Mouse (Mus musculus) testis, adult 2 months (tissue): ENCODE data around the gene Hsd11b1. TPM values are rescaled to one million over a fixed set of nuclear protein-coding genes. Genes with fewer than 3 reads are reported as not detected.

ENCODE experiments used
- H3K27ac ChIP-seq: fragments of 200-500 bp; 2 replicates; pipeline ENCODE4 v1.5.1; 2012; ENCODE audit warnings: low read depth, low read length; ENCODE audit not compliant: control insufficient read depth, insufficient read depth
- H3K27me3 ChIP-seq: fragments of 200-500 bp; 2 replicates; pipeline ENCODE4 v1.6.1; 2012; ENCODE audit warnings: mild to moderate bottlenecking, low read length, moderate library complexity; ENCODE audit not compliant: control insufficient read depth, insufficient read depth
- H3K36me3 ChIP-seq: fragments of 200-500 bp; 2 replicates; pipeline ENCODE4 v1.6.1; 2012; ENCODE audit warnings: mild to moderate bottlenecking, low read length; ENCODE audit not compliant: control insufficient read depth, insufficient read depth
- H3K4me1 ChIP-seq: fragments of 200-500 bp; 2 replicates; pipeline ENCODE4 v1.6.1; 2012; ENCODE audit warnings: low read length; ENCODE audit not compliant: control insufficient read depth, insufficient read depth
- H3K4me3 ChIP-seq: fragments of 200-500 bp; 2 replicates; pipeline ENCODE4 v1.5.1; 2012; ENCODE audit warnings: low read depth, mild to moderate bottlenecking, low read length, moderate library complexity, mixed read lengths; ENCODE audit not compliant: control insufficient read depth
- CTCF ChIP-seq: fragments of 200-500 bp; IDR thresholded peaks from 2 replicates; pipeline ENCODE4 v1.5.1; 2012; ENCODE audit warnings: low read depth, mild to moderate bottlenecking, inconsistent platforms, low read length, moderate library complexity; ENCODE audit not compliant: control insufficient read depth, insufficient read depth, insufficient replicate concordance
- POLR2A ChIP-seq: fragments of 200-500 bp; IDR thresholded peaks from 2 replicates; pipeline ENCODE4 v1.6.1; 2012; ENCODE audit warnings: low read depth, mild to moderate bottlenecking, inconsistent platforms, low read length, moderate library complexity; ENCODE audit not compliant: control insufficient read depth
- polyA plus RNA-seq: library from polyadenylated mRNA; depleted of rRNA; stranded (reverse); fragments of >200 nt; gene quantifications from 2 replicates; pipeline ENCODE4 v1.2.3, GENCODE M21; 2012

The Hsd11b1 gene
- polyA plus RNA-seq, 1 experiment: 0.67 TPM

GRCm38 (mm10) chr1:193226724-193227522 lies 37.0 kb downstream of the Hsd11b1 start:
- Histone ChIP-seq H3K4me1 (no peaks in the 10 kb centered on the region), H3K27me3 (no peaks in the 10 kb centered on the region), H3K27ac (no peak overlapping the region), H3K36me3 (no peaks in the 10 kb centered on the region), H3K4me3 (no peak overlapping the region)
- no peak for TF ChIP-seq CTCF
- no peak for TF ChIP-seq POLR2A

DNA sequence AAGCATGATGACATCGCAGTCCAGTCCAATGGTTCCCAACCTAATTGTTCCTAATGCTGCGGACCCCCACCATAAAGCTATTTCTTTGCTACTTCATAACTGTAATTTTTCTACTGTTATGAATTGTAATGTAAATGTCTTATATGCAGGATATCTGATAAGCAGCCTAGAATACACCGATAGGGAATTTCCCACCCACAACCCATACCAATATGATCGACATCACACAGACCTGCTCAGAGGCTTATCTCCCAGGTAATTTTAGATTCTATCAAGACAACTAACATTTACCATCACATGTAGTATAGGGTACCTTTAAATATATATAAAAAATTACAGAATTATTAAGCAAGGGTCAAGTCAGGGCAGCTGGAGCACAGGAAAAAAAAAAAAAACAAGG lies 37.8 kb downstream of the Hsd11b1 start:
- no peaks in the 10 kb centered on the region for H3K4me1 ChIP-seq
- no peak overlapping the region for H3K4me3 ChIP-seq
- H3K36me3 ChIP-seq: no peaks in the 10 kb centered on the region
- no peaks in the 10 kb centered on the region for H3K27me3 ChIP-seq
- no peak overlapping the region for H3K27ac ChIP-seq
- TF ChIP-seq CTCF: no peak
- TF ChIP-seq POLR2A: no peak

- TF ChIP-seq CTCF (no peak), POLR2A (no peak)
- H3K4me3 ChIP-seq: no peak overlapping the region
- no peaks in the 10 kb centered on the region for H3K36me3 ChIP-seq
- H3K4me1 ChIP-seq: no peaks in the 10 kb centered on the region
- no peak overlapping the region for H3K27ac ChIP-seq
- H3K27me3 ChIP-seq: no peaks in the 10 kb centered on the region
Observed at GRCm38 (mm10) chr1:193225531-193225930, 38.3 kb downstream of the Hsd11b1 start.

- no peak for TF ChIP-seq POLR2A
- no peak for TF ChIP-seq CTCF
- Histone ChIP-seq H3K4me3 (no peak overlapping the region), H3K27me3 (no peaks in the 10 kb centered on the region), H3K27ac (no peak overlapping the region), H3K4me1 (no peaks in the 10 kb centered on the region), H3K36me3 (no peaks in the 10 kb centered on the region)
Observed at GRCm38 (mm10) chr1:193220408-193220807, 43.5 kb downstream of the Hsd11b1 start.

DNA sequence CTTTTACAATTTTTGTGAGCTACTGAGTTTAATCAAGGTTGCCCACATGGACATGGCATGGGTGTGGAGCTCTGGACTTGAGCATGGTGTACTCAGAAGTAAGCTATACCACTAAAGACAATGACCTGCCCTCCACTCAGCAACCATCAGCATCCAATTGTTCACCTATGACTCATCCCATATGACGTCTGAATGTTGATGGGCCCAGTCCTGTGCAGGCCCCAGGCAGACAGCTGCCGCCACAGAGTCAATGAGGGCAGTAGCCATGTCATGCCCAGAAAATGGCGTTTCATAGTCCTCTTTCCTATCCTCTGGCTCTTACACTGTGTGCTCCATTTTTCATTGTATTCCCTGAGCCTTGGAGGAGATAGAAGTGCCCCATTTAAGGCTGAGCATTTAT lies 47.9 kb downstream of the Hsd11b1 start:
- H3K36me3 ChIP-seq: no peaks in the 10 kb centered on the region
- H3K27ac ChIP-seq: no peak overlapping the region
- no peak overlapping the region for H3K4me3 ChIP-seq
- no peak for TF ChIP-seq CTCF
- no peak for TF ChIP-seq POLR2A
- H3K4me1 ChIP-seq: no peaks in the 10 kb centered on the region
- no peaks in the 10 kb centered on the region for H3K27me3 ChIP-seq

DNA sequence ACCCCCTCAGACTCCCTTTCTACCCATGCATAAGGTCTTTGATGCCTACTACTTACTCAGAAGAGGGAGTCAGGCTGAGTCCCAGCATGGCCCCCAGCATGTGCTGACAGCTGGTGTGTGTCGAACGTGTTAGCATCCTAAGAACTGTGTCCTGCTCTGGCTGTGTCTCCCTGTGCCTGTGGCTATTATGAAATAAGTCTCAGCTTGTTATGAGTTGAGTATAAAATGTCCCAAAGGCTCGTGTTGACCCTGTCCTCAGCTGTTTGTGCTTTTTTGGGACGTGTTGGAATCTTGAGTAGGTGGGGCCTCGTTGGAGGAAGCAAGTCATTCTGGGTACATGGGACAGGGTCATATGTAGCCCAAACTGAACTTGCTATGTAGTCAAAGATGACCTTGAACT lies 49.8 kb downstream of the Hsd11b1 start:
- no peaks in the 10 kb centered on the region for H3K27me3 ChIP-seq
- TF ChIP-seq CTCF (no peak), POLR2A (no peak)
- no peaks in the 10 kb centered on the region for H3K36me3 ChIP-seq
- no peak overlapping the region for H3K4me3 ChIP-seq
- H3K4me1 ChIP-seq: no peaks in the 10 kb centered on the region
- no peak overlapping the region for H3K27ac ChIP-seq

DNA sequence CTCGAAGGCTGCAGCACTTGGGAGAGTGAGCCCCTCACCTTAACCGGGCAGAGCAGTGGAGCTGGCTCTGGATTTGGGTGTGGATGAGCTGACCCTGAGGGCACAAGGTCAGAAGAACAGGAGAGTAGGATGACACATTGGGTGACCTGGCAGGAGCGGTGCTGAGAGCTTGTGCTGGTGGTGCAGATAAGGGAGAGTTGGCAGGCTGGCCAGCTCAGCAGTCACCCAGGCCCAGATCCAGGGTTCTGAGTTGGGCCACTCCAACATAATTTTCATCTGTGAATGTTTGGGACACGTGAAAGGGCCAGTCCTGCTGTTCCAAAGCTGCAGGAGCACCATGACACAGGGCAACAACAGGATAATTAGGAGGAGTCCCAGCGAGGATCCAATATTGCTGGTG lies 52.5 kb downstream of the Hsd11b1 start:
- no peaks in the 10 kb centered on the region for H3K27me3 ChIP-seq
- H3K4me1 ChIP-seq: no peaks in the 10 kb centered on the region
- H3K4me3 ChIP-seq: no peak overlapping the region
- TF ChIP-seq POLR2A (no peak), CTCF (no peak)
- no peaks in the 10 kb centered on the region for H3K36me3 ChIP-seq
- H3K27ac ChIP-seq: no peak overlapping the region

DNA sequence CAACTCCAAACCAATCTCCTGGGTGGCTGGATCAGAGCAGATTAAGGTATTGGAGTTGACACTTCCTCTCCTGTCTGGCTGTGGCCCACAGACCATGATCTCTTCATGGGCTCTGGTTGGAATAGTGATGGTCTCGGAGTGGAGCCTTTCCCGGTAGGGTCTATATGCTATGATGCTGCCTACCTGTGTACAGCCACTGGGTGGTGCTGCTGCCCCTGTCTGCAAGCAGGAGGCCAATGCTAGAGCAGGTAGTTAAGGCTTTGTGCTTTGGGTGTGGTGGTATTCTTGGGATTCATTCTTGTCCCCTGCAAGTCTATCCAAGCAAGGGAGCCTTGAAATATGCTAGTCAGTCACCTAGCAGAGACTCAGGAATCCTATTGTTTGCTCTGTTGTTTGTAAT lies 55.7 kb downstream of the Hsd11b1 start:
- Histone ChIP-seq H3K27me3 (no peaks in the 10 kb centered on the region), H3K4me1 (no peaks in the 10 kb centered on the region), H3K27ac (no peak overlapping the region), H3K36me3 (no peaks in the 10 kb centered on the region), H3K4me3 (no peak overlapping the region)
- TF ChIP-seq POLR2A: no peak
- TF ChIP-seq CTCF: peak; percentile 76; the same call in 1 of the 2 replicates
